In the genomic region with DNA sequence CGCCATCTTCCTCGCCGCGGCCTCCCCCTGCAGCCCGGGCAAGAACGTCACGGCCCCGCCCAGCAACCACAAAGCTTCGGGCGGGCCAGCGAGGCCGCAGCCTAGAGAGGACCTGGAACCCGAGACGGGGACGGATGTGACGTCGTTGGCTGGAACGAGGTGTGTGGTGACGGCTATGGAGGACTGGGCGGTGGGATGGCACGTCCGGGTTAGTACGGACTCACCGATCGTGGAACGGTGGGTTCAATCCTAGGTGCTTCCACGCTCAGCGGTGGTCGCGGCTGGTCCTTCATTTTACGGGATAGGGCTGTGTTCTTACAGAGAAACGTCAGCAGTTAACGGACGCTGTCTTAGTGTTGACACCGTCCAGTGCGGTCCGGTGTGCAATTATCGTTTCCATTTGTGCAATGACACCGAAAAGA, we compare ENCODE assay signal across 8 mouse cellular contexts. TPM values are rescaled to one million over a fixed set of nuclear protein-coding genes. Genes with fewer than 3 reads are reported as not detected.
A peak's percentile ranks its signal among the peaks of the same experiment; 100 is the strongest.
DNase-seq lines count a peak whose midpoint lies in the region; ATAC-seq lines count a peak whose summit lies in the region.

A gene (minus strand): TSS at position 79 of the 422 bp plus-strand sequence.

- no peaks in the 10 kb centered on the region for H3K9me3 ChIP-seq in heart, embryonic 13.5 days
- H3K9me3 ChIP-seq in liver, embryonic 12.5 days (replicated peaks), result no peaks in the 10 kb centered on the region
- no peaks in the 10 kb centered on the region for H3K9me3 ChIP-seq in stomach, embryonic 15.5 days

- ATAC-seq in heart, embryonic 13.5 days (ENCODE audit: extremely low read depth, insufficient number of reproducible peaks, low FRiP score, low TSS enrichment), result peak; percentile 98
- ATAC-seq in liver, embryonic 12.5 days, result peak; percentile 98
- ATAC-seq in stomach, embryonic 15.5 days (ENCODE audit: insufficient read depth, low FRiP score, low read depth), result peak; percentile 98

- H3K27me3 ChIP-seq in heart, embryonic 13.5 days (replicated peaks), result no peaks in the 10 kb centered on the region
- H3K27me3 ChIP-seq in liver, embryonic 12.5 days (replicated peaks), result no peaks in the 10 kb centered on the region
- no peaks in the 10 kb centered on the region for H3K27me3 ChIP-seq in stomach, embryonic 15.5 days (replicated peaks)

- peak; percentile 98 for DNase-seq in CD4-positive, CD25-positive, alpha-beta regulatory T cell, adult 2 months (ENCODE audit: low read depth, low spot score)
- peak; percentile 58 for DNase-seq in fat pad, adult 2 months (ENCODE audit: extremely low read depth, low read depth, low spot score)
- DNase-seq in kidney, postnatal 10 days, result peak; percentile 99
- peak; percentile 96 to 97 for DNase-seq in natural killer cell, adult 2 months (ENCODE audit: low spot score in 2 of 2)

- H3K4me2 ChIP-seq in heart, embryonic 13.5 days, result peak within 1 kb of the TSS; percentile 80
- peak within 1 kb of the TSS; percentile 89 for H3K4me2 ChIP-seq in liver, embryonic 12.5 days
- H3K4me2 ChIP-seq in stomach, embryonic 15.5 days, result peak within 1 kb of the TSS; percentile 59

- H3K36me3 ChIP-seq in heart, embryonic 13.5 days, result peaks cover 41% of the 10 kb centered on the region
- H3K36me3 ChIP-seq in liver, embryonic 12.5 days, result peaks cover 48% of the 10 kb centered on the region
- H3K36me3 ChIP-seq in stomach, embryonic 15.5 days, result peaks cover 12% of the 10 kb centered on the region

- peaks cover 4% of the 10 kb centered on the region for H3K4me1 ChIP-seq in brown adipose tissue, adult 24 weeks (ENCODE audit: control insufficient read depth, insufficient read depth, insufficient read length, low read length)
- H3K4me1 ChIP-seq in heart, embryonic 13.5 days, result peaks cover 35% of the 10 kb centered on the region
- H3K4me1 ChIP-seq in liver, embryonic 12.5 days, result peaks cover 47% of the 10 kb centered on the region
- H3K4me1 ChIP-seq in stomach, embryonic 15.5 days, result peaks cover 6% of the 10 kb centered on the region

- peak within 1 kb of the TSS; percentile 97 for H3K27ac ChIP-seq in brown adipose tissue, adult 24 weeks (replicated peaks; ENCODE audit: low read depth, low read length)
- H3K27ac ChIP-seq in heart, embryonic 13.5 days (replicated peaks), result peak within 1 kb of the TSS; percentile 94
- H3K27ac ChIP-seq in liver, embryonic 12.5 days, result peak within 1 kb of the TSS; percentile 92
- H3K27ac ChIP-seq in stomach, embryonic 15.5 days, result peak within 1 kb of the TSS; percentile 92

- peak within 1 kb of the TSS; percentile 98 for H3K9ac ChIP-seq in heart, embryonic 13.5 days
- peak within 1 kb of the TSS; percentile 94 for H3K9ac ChIP-seq in liver, embryonic 12.5 days
- peak within 1 kb of the TSS; percentile 92 for H3K9ac ChIP-seq in stomach, embryonic 15.5 days

- under 1% methylated on average over 39 of the region's 39 CpGs for WGBS in heart, embryonic 13.5 days
- under 1% methylated on average over 39 of the region's 39 CpGs for WGBS in liver, embryonic 12.5 days (ENCODE audit: insufficient replicate concordance)
- under 1% methylated on average over 39 of the region's 39 CpGs for WGBS in stomach, embryonic 15.5 days

- H3K4me3 ChIP-seq in brown adipose tissue, adult 24 weeks (ENCODE audit: insufficient read depth, low read depth, low read length), result peak within 1 kb of the TSS; percentile 93
- peak within 1 kb of the TSS; percentile 95 for H3K4me3 ChIP-seq in heart, embryonic 13.5 days
- H3K4me3 ChIP-seq in liver, embryonic 12.5 days, result peak within 1 kb of the TSS; percentile 95
- peak within 1 kb of the TSS; percentile 88 for H3K4me3 ChIP-seq in stomach, embryonic 15.5 days (replicated peaks)

RNA-seq across cellular contexts. Expression of the gene that starts here (rescaled TPM):
- polyA plus RNA-seq in brown adipose tissue, adult 24 weeks (2012; ENCODE audit: insufficient read depth, insufficient read length, missing spikeins), result 76.0 and 80.9 TPM in 2 replicates
- polyA plus RNA-seq in heart, embryonic 13.5 days (2015; fragmentation: Nextera tagmentation; extraction: Ambion mirVana), result 144 and 158 TPM in 2 replicates
- polyA plus RNA-seq in liver, embryonic 12.5 days (2016; fragmentation: Nextera tagmentation; extraction: Ambion mirVana), result 140 and 142 TPM in 2 replicates
- 222 and 227 TPM in 2 replicates for polyA plus RNA-seq in stomach, embryonic 15.5 days (2015; fragmentation: Nextera tagmentation; extraction: Ambion mirVana)

Comparison
In these comparisons a context has a peak if more than half of its experiments do, and no peak if none do; other contexts are left out.
1. Peak in every context shown above with its lines: DNase-seq, ATAC-seq, H3K4me3 ChIP-seq and H3K27ac ChIP-seq.